Mouse (Mus musculus): ENCODE data around the gene BC035947. TPM values are rescaled to one million over a fixed set of nuclear protein-coding genes. Genes with fewer than 3 reads are reported as not detected.

BC035947 gene
- polyA plus RNA-seq, 1 experiment from 2014 or later: 0.29 TPM

DNA sequence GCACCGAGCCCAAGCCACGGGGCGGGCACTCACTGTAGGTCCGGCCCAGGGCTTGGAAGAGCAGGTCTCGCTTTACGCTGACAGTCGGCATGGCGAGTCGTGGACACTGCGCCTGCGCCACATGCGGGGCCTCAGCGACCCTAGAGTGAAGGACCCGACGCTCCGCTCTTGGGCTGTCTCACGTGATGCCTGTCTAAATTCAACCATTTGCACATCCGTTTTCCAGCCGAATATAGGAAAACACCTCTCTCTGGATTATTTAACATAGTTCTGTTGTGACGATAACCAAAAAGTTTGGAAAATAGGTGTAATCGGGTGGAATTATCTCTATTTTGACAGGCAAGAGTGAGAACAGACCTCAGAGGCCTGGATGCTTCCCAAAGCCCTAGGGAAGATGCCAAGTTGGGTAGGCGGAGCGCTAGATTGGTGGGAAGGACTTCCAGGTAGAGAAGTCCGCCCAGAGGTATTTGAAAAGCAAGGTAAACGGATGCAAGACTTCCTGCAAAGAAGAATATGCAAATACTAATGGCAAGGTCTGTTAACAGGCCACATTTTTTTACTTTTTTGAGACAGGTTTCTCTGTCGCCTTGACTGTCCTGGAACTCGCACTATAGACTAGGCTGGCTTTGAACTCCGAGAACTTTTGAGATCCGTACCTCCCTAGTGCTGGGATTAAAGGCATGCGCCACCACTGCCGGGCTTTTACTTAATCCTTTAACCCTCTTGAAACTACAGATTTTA, 23.0 kb downstream of the BC035947 start, which contains the start of gene Farsb:
TSS of gene Farsb (minus strand) at position 146 of the 741 bp plus-strand sequence.
- no peaks in the 10 kb centered on the region for H3K36me3 ChIP-seq
- H3K4me2 ChIP-seq (replicated peaks): peak within 1 kb of the TSS; percentile 62
- peak within 1 kb of the TSS; percentile 99 for H3K4me3 ChIP-seq
- H3K4me1 ChIP-seq: peaks cover 27% of the 10 kb centered on the region
- under 1% methylated on average over 31 of the region's 31 CpGs for WGBS
- ATAC-seq (replicated peaks): peak; percentile 99
- no peaks in the 10 kb centered on the region for H3K9me3 ChIP-seq
- 0 out of 2 replicates have a peak, but pooled peaks cover under 1% of the 10 kb centered on the region for H3K27me3 ChIP-seq
- peak within 1 kb of the TSS; percentile 80 for H3K27ac ChIP-seq (replicated peaks)
- peak within 1 kb of the TSS; percentile 90 for H3K9ac ChIP-seq (replicated peaks)

DNA sequence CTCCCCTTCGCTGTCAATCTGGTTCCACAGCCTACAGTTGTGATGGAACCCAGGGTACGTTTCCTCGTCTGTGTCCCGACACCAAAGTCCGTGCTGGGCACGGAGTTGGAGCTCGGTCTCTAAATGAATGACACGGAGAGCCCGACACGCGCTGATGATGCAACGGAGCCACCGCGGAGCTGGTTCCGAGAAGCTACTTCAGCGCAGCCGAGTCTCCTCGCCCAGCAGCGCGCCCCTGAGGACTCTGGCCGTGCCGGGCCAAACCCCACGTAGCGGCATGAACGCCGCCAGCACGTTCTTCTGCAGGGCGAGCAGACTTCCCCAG, 23.6 kb downstream of the BC035947 start:
- ATAC-seq (replicated peaks): no peak
- Histone ChIP-seq H3K4me1 (peaks cover 27% of the 10 kb centered on the region), H3K27me3 (no peaks in the 10 kb centered on the region), H3K27ac (replicated peaks) (peak overlapping the region; percentile 80), H3K4me3 (peak overlapping the region; percentile 99), H3K9ac (replicated peaks) (peak overlapping the region; percentile 90), H3K36me3 (no peaks in the 10 kb centered on the region), H3K9me3 (no peaks in the 10 kb centered on the region), H3K4me2 (replicated peaks) (peak overlapping the region; percentile 62)
- under 1% methylated on average over 28 of the region's 28 CpGs for WGBS

DNA sequence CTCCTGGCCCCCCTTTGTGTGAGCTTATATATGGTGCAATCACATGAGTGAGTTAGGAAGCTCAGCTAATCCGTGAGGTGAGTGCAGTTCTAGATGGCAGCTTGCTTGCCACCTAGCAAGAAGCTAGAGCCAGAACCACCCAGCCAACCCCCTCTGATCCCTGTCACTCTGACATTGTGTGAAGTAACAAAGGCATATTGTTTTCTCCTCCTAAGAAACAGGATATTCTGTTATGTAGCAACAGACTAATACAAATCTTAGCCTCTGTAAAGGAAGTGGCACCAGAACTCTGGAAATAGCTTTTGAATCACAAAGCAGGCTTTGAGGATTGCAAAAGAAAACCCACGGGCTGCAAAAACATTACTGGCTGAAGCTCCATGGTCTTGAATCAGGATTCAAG, 27.6 kb downstream of the BC035947 start:
- peaks cover 14% of the 10 kb centered on the region; the same call in 1 of the 2 replicates for H3K36me3 ChIP-seq
- H3K27ac ChIP-seq (replicated peaks): no peak overlapping the region
- H3K4me1 ChIP-seq: peaks cover 21% of the 10 kb centered on the region
- no peaks in the 10 kb centered on the region for H3K27me3 ChIP-seq
- ATAC-seq (replicated peaks): no peak
- H3K4me2 ChIP-seq (replicated peaks): no peak overlapping the region
- no peak overlapping the region for H3K9ac ChIP-seq (replicated peaks)
- no peaks in the 10 kb centered on the region for H3K9me3 ChIP-seq
- WGBS: 37% methylated on average over 2 of the region's 2 CpGs
- H3K4me3 ChIP-seq: no peak overlapping the region

DNA sequence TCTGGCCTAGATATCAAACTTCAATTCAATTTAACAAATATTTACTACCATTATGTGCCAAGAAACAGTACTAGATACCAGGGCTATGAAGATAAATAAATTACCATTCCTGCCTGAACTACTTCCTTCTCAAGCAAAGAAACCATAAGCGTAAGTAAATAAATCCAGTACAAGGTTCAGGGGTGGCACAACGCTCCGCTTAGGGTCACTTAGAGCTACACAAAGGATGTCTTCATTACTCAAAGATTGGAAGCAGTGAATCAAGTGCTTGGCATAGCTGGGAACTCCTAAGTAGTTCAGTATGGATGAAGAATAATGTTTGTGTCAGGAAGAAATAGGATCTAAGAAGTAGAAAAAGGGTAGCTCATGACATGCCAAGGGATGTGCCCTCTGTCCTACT, 28.5 kb downstream of the BC035947 start:
- Histone ChIP-seq H3K36me3 (peaks cover 19% of the 10 kb centered on the region), H3K9me3 (no peaks in the 10 kb centered on the region), H3K4me2 (replicated peaks) (no peak overlapping the region), H3K4me1 (peaks cover 21% of the 10 kb centered on the region), H3K9ac (replicated peaks) (no peak overlapping the region), H3K27ac (replicated peaks) (no peak overlapping the region), H3K4me3 (no peak overlapping the region), H3K27me3 (no peaks in the 10 kb centered on the region)
- no peak for ATAC-seq (replicated peaks)
- WGBS: 95% methylated on average over 3 of the region's 3 CpGs

DNA sequence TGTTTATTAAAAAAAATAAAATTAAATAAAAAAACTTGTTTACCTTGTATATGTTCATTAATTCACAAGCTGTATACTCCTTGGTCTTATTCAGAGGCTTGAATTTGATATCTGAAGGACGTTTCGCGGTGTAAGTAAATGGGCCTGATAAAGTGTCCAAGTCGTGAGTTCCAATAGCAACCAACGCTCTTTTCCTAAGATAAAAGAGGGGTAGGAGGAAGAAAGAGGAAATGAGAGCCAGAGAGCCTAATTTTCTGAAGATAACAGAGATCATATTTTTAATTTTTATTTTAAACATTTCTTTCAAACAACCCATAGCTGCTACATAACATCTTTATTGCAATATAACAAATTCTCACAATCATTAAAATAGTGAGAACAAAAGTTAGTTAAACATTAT, 39.5 kb downstream of the BC035947 start:
- H3K27me3 ChIP-seq: no peaks in the 10 kb centered on the region
- H3K9ac ChIP-seq (replicated peaks): no peak overlapping the region
- WGBS: 92% methylated on average over 5 of the region's 5 CpGs
- no peak overlapping the region for H3K4me3 ChIP-seq
- no peak overlapping the region for H3K4me2 ChIP-seq (replicated peaks)
- H3K9me3 ChIP-seq: no peaks in the 10 kb centered on the region
- peaks cover 48% of the 10 kb centered on the region for H3K36me3 ChIP-seq
- H3K27ac ChIP-seq (replicated peaks): no peak overlapping the region
- no peaks in the 10 kb centered on the region for H3K4me1 ChIP-seq
- no peak for ATAC-seq (replicated peaks)

DNA sequence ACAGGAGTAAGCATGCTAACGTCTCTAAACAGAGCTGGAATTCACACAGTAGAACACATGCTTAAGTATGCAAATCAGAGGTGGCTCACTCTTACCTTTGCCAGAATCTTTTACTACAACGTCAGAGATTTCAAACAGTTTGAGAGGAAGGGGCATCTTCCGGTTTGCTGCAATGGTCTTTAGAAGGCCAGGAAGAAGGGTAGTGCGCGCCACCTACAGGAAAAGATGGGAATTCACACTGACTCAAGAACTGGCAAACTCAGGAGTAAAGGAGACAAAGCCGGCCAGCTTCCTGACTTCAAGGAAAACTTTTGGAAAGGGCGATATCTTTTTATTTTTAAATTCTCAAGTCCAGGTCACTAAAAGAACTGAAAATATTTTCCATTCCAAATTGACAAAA, 57.3 kb downstream of the BC035947 start:
- Histone ChIP-seq H3K9me3 (no peaks in the 10 kb centered on the region), H3K9ac (replicated peaks) (no peak overlapping the region), H3K4me2 (replicated peaks) (no peak overlapping the region), H3K4me1 (no peaks in the 10 kb centered on the region), H3K4me3 (no peak overlapping the region), H3K27ac (replicated peaks) (no peak overlapping the region), H3K27me3 (no peaks in the 10 kb centered on the region), H3K36me3 (peaks cover 46% of the 10 kb centered on the region)
- ATAC-seq (replicated peaks): no peak; the same call in 1 of the 2 replicates
- WGBS: 30% methylated on average over 7 of the region's 7 CpGs

DNA sequence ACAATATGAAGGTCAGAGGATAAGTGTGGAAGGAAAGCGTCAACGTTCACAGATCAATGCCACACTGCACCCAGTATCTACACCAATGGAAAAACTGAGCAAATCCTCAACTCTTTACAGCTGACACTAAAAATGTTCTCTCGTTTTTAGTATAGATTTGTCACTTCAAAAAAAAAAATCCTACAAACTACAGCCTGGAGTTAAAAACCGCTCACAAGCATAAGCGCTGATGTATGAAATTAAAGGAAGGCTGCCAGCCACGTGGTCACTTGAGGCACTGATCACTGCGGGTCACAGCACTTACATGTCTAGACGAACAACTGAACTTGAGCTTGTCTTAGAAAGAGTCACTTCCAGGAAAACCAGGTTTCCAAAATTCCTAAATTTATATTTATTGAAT, 58.1 kb downstream of the BC035947 start:
- ATAC-seq (replicated peaks): no peak
- Histone ChIP-seq H3K4me2 (replicated peaks) (no peak overlapping the region), H3K4me1 (no peaks in the 10 kb centered on the region), H3K27me3 (no peaks in the 10 kb centered on the region), H3K27ac (replicated peaks) (no peak overlapping the region), H3K9ac (replicated peaks) (no peak overlapping the region), H3K9me3 (no peaks in the 10 kb centered on the region), H3K4me3 (no peak overlapping the region), H3K36me3 (peaks cover 46% of the 10 kb centered on the region)
- 96% methylated on average over 8 of the region's 8 CpGs for WGBS

DNA sequence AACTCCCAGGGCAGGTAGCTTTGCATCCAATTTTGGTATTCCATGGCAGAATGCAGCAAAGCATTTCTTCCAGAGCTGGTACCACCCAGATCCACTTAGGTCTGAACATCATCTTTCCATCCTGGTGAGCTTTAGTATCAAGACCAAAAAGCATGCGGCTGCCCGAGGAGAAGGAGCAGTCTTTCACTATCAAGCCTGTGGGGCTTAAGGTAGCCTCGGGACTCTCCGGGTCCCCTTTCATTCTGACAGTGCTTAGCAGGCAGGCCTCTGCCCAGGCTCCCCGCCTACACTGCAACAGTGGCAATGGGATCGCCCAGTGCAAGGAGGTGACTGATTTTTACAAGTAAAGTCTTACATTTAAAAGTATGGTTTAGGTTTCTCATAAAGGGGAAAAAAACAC, 59.4 kb downstream of the BC035947 start:
- WGBS: 84% methylated on average over 6 of the region's 6 CpGs
- Histone ChIP-seq H3K27ac (replicated peaks) (no peak overlapping the region), H3K36me3 (peaks cover 38% of the 10 kb centered on the region), H3K9me3 (no peaks in the 10 kb centered on the region), H3K4me3 (no peak overlapping the region), H3K4me2 (replicated peaks) (no peak overlapping the region), H3K9ac (replicated peaks) (0 out of 2 replicates have a peak overlapping the region, but pooled peaks have one; percentile 8), H3K27me3 (no peaks in the 10 kb centered on the region), H3K4me1 (0 out of 2 replicates have a peak, but pooled peaks cover 4% of the 10 kb centered on the region)
- ATAC-seq (replicated peaks): no peak

DNA sequence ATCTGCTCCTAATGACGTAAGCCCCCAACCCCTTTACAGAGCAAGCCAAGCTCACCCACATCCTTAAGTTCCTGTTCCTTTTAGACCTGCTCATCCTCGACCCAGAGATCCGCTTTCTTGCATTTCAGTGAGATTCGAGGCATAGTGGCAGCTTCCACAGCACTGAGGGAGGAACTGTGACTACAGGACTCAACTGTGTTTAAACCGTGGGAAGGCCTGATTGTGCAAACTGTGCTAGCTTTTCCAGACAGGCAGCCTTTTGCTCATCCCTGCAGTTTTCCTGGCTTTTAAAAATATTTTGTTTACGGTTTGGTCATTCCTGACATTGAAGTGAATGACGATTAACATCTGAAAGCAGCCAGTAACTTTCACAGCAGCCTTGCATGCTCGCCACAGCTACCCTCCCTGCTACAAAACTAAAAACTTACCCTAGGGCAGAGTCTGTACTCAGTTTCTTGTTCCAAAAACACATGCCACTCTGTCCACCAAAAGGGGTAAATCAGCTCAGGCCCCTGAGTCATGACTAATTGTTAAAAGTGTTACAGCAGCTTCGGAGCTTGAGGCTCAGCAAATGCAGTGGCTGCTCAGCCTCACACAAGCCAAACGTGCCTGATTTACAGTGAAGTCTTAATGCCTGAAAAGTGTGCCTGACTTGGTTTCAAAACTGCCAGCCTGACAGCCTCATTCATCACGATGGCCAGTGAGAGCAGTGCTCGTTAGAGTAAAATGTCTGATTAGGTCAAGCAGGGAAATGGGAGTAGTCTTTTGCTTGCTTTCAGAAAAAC, 60.7 kb downstream of the BC035947 start:
- no peaks in the 10 kb centered on the region for H3K27me3 ChIP-seq
- 0 out of 2 replicates have a peak, but pooled peaks cover 4% of the 10 kb centered on the region for H3K4me1 ChIP-seq
- H3K36me3 ChIP-seq: peaks cover 35% of the 10 kb centered on the region
- H3K27ac ChIP-seq (replicated peaks): no peak overlapping the region
- peak; percentile 55 for ATAC-seq (replicated peaks)
- 52% methylated on average over 12 of the region's 12 CpGs for WGBS
- H3K9ac ChIP-seq (replicated peaks): no peak overlapping the region
- H3K4me3 ChIP-seq: no peak overlapping the region
- H3K4me2 ChIP-seq (replicated peaks): no peak overlapping the region
- H3K9me3 ChIP-seq: no peaks in the 10 kb centered on the region

DNA sequence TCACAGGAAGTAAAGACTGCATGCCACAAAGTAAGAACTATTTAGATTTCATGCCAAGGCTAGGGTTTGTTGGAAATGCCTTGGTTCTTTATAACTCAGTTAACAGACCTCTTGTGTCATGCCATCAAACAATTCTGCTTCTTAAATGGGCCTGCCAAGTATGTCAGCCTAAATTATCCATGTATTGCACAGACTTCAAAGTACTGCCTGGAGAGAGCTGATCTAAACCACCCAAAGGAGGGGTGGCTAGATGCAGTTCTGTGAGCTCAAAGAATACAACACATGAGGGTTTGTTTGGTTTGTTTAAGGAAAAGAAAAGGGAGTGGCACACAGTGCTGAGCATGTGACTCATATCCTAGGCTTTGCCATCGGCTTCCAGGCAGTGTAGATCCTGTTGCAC, 63.9 kb downstream of the BC035947 start:
- Histone ChIP-seq H3K9ac (replicated peaks) (no peak overlapping the region), H3K4me1 (0 out of 2 replicates have a peak, but pooled peaks cover 4% of the 10 kb centered on the region), H3K27ac (replicated peaks) (no peak overlapping the region), H3K36me3 (peaks cover 34% of the 10 kb centered on the region), H3K4me2 (replicated peaks) (no peak overlapping the region), H3K27me3 (no peaks in the 10 kb centered on the region), H3K4me3 (no peak overlapping the region), H3K9me3 (no peaks in the 10 kb centered on the region)
- 33% methylated on average over 1 of the region's 1 CpGs for WGBS
- ATAC-seq (replicated peaks): peak; percentile 90
